Mouse (Mus musculus): ENCODE results near the gene Tbp.
A peak's percentile ranks its signal among the peaks of the same experiment; 100 is the strongest.

Gene Tbp

GRCm38 (mm10) chr17:15499656-15500394, at the start of gene Tbp, which contains the start of gene Psmb1:
Tbp (plus strand) TSS chr17:15499888.
Psmb1 (minus strand) TSS chr17:15499751.
- peak; percentile 98 to 99 for DNase-seq (ENCODE audit: inconsistent age in 2 of 2, low spot score in 1 of 2)

GRCm38 (mm10) chr17:15455203-15455602, 44.5 kb upstream of the Tbp start:
- DNase-seq (ENCODE audit: inconsistent age in 2 of 2, low spot score in 1 of 2) = no peak

DNA sequence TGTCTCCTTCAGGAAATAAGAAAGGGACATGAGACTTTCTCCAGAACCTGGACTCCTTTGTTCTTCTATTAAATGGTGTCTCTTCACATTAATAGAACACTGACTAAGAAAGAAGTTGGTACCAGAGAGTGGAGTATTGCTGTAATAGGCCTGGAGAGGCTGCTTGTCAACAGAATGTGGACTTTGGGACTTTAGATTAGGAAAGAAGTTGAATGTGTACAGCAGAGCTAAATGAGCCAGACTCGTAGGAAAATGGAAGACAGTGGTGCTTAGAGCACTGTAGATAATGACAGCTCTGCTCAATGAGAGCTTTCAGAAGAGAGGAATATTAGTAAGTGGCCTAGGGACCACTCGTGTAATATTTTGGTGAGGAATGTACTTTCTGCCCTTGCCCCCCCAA, 43.1 kb upstream of the Tbp start:
- DNase-seq (ENCODE audit: inconsistent age in 2 of 2, low spot score in 1 of 2) = no peak

DNA sequence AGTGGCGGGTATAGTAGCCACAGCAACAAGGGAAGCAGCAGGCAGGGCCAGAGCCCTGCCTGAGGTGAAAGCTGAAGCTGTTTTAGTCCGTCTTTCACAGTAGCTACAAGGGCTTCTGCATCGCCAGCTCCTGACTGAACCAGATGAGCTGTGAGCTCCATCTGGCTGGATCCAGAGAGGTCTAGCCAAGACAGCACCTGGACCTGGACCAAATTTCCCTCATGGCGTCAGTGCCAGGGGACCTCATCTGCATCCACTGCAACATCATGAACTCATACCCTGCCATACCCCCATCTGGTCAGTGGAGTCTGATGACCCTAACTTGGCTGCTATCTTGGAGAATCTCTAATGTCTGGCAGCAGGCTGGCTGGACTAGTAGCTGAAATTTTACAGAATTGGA, 39.9 kb upstream of the Tbp start:
- no peak for DNase-seq (ENCODE audit: inconsistent age in 2 of 2, low spot score in 1 of 2)

GRCm38 (mm10) chr17:15461921-15462495, 37.7 kb upstream of the Tbp start:
- no peak for DNase-seq (ENCODE audit: inconsistent age in 2 of 2, low spot score in 1 of 2)

DNA sequence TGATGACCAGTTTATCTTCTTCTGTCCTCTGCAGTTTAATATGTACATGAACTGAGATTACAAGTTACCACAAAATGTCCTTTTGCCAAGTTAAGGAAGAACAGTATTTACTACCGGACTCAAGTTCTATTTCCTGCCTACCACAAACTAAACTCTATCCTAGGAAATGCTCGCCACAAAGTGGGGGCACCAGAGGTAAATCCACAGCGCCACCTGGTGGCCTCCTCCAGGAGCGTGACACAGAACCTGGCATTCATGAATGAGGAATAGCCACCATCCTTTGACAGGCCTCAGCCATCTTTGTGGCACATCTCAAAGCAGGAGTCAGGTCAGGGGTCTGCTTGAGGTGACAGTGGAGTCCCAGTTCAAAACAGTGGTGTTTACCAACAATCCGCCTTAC, 32.0 kb upstream of the Tbp start:
- peak; percentile 55 to 84 for DNase-seq (ENCODE audit: inconsistent age in 2 of 2, low spot score in 1 of 2)

DNA sequence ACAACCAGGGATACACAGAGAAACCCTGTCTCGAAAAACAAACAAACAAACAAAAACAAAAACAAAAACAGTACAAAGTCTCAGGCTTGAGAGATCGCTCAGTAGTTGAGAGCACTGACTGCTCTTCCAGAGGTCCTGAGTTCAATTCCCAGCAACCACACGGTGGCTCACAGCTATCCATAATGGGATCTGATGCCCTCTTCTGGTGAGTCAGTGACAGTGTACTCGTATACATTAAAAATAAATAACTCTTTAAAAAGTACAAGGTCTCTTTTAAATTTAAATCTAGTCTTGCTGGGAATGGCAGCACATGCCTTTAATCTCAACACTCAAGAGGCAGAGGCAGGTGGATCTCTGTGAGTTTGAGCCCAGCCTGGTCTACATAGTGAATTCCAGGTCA, 27.0 kb upstream of the Tbp start:
- no peak for DNase-seq (ENCODE audit: inconsistent age in 2 of 2, low spot score in 1 of 2)

DNA sequence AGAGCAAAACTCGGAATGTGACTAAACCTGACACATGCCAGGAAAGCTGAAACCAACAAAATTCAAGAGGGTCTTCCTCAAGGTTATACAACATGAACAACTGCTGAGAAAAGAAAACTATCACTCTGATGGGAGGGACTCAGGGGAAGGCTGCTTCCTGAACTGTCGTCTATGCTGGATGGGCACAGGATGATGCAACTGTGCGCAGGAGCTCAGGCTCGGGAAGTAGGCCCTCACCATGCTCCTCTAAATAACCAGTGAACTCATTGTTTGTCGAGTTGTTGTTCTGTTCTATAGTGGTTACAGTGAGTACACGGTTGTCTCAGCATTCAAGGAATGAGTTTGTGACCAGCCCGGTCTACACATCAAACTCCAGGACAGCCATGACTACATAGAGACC, 9.1 kb upstream of the Tbp start:
- no peak for DNase-seq (ENCODE audit: inconsistent age in 2 of 2, low spot score in 1 of 2)

DNA sequence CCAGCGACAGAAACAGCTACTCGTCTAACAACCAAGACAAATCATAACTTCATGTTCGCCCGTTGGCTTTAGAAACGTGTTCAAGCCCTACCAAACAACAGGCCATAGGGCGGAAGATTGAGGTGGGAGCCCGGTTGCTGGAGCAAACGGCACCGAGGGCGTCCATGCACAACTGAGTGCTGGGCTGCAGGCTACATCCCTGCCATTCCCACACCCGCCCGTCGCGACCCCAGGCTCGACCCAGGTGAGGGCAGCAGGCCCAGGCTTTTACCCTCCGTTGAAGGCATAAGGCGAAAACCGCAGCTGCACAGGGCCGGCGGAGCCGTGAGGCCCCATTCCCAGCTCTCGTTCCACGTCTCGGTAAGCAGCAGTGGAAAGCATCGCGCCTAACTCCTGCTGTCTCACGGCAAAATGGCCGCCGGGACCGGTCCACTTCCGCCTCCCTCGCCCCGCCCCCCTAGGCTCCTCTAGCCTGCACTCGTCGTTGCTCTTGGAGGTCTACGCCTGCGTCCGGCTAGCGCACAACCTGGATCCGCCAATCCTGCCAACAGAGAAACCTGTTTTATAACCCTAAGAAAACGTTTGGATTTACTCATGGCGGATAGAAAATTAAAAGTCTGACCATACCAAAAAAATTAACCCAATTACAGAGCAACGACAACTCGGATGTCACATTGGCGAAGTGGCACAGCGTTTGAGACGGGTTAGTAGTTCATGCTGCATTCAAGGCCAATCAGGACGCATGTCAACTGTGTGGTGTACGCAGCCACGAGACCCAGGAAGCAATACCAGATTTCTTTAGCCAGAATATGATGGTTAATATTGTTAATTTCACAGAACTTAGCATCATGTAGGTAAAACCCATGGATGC, 1.6 kb upstream of the Tbp start:
- peak; percentile 95 to 98 for DNase-seq (ENCODE audit: inconsistent age in 2 of 2, low spot score in 1 of 2)

GRCm38 (mm10) chr17:15498753-15499113, 955 bp upstream of the Tbp start:
- DNase-seq (ENCODE audit: inconsistent age in 2 of 2, low spot score in 1 of 2) = peak in 1 of 2 experiments; percentile 16

DNA sequence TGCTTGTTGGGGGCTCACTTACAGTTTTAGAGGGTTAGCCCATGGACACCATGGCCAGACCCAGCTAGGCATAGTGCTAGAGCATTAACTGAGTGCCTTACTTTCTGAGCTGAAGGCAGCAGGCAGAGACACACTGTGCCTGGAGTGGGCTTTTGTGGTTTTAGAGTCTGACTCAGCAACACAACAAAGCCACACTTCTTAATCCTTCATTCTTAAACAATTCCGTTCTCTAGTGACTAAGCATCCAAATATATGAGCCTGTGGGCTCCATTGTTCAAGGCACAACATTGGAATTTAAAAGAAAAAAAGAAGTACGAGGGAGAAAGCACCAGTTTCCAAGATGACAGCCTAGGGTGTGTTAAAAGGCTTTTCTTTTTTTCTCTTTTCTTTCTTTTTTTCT, 11.0 kb downstream of the Tbp start:
- DNase-seq (ENCODE audit: inconsistent age in 2 of 2, low spot score in 1 of 2) = no peak

GRCm38 (mm10) chr17:15517776-15518175, 18.1 kb downstream of the Tbp start:
- DNase-seq (ENCODE audit: inconsistent age in 2 of 2, low spot score in 1 of 2) = no peak

DNA sequence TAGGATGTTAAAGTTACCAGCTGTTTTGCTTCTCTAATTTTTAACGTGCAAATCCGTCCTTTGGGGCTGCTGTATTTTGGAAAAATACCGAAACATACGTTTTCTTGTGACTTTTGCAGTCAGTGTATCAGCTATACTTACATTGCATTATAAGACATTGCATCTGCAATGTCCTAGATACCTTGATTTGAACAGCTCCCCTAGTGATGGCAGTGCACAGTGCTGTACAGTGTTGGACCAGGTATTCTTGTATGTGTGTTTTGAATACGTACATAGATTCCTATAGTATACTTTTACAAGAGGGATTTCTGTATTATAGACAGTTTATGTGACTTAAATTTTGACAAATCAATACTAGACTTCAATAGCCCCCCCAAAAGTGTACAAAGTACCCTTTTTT, 18.5 kb downstream of the Tbp start:
- no peak for DNase-seq (ENCODE audit: inconsistent age in 2 of 2, low spot score in 1 of 2)

GRCm38 (mm10) chr17:15518766-15519165, 19.1 kb downstream of the Tbp start:
- no peak for DNase-seq (ENCODE audit: inconsistent age in 2 of 2, low spot score in 1 of 2)

GRCm38 (mm10) chr17:15526304-15526703, 26.6 kb downstream of the Tbp start:
- peak; percentile 15 to 47 for DNase-seq (ENCODE audit: inconsistent age in 2 of 2, low spot score in 1 of 2)

DNA sequence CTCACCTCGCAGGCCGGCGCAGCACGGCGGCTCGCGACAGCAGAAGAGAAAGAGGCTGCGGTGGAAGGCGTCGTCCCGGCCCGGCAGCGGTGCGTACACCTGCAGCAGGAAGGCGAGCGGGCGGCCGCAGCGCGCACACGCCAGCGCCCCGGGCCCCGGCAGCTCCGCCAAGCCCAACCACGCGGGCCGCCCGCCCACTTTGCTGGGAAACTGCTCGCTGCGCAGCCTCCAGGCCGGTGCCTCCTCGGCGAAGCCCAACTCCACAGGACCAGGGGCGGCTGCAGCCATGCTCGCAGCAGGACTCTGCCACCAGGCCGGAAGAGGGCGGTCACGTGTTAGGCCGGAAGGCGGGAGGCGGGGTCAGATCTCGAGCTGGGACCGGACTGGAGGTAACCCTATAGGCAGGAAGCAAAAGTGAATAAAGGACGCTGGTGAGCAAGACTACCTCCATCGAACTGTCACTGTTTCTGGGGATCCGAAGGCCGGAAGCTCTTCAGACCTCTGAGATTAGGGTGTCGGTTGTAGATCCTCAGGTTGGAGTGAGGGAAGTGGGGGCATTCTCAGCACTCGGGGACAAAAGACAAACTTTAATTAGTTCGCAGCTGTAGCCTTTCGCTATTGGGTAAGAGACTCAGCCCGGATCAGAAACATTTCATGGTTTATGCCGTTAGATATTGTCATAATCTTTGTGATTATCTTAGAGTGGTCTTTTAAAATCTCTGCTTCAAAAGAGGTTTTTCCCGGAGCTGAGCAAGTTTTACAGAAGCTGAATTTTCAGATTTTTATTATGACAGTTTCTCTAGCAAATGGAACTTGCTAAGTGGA, 27.5 kb downstream of the Tbp start, which contains the start of gene Pdcd2:
Gene Pdcd2 (minus strand): TSS at position 316 of the 825 bp plus-strand sequence.
- DNase-seq (ENCODE audit: inconsistent age in 2 of 2, low spot score in 1 of 2) = peak; percentile 97 to 98

DNA sequence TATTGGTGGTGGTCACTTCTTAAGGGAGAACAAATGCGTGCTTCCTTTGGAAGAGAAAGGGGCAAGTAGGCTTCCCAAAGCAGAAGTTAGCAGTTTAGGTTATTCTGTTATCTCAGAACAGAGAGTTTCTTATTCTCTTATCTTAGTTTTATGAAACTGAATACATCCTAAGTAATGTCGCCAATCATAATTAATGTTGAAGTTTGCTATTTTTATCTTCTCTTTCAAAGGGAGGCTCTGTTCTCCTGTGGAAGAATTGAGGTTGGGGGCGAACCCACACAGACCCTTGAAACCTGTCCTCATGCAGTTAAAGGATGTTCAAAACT, 28.1 kb downstream of the Tbp start:
- no peak for DNase-seq (ENCODE audit: inconsistent age in 2 of 2, low spot score in 1 of 2)

DNA sequence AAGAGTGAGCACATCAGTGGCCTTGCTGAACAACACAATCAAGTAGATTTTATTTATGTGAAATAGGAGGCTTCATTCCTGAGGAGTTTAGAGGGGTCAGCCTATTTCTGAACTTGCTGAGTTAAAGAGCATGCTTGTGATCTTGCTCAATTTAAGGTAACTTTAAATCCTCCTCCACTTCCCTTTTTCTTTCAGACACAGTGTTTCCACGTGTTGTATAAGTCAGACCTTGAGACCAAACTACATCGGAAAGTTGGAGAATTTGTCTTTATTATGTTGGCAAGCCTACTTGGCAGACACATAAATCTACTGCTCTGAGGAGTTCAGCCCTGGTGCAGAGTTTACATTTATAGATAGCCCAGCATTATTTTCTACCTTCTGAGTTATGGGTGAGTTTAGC, 29.2 kb downstream of the Tbp start:
- DNase-seq (ENCODE audit: inconsistent age in 2 of 2, low spot score in 1 of 2) = no peak

DNA sequence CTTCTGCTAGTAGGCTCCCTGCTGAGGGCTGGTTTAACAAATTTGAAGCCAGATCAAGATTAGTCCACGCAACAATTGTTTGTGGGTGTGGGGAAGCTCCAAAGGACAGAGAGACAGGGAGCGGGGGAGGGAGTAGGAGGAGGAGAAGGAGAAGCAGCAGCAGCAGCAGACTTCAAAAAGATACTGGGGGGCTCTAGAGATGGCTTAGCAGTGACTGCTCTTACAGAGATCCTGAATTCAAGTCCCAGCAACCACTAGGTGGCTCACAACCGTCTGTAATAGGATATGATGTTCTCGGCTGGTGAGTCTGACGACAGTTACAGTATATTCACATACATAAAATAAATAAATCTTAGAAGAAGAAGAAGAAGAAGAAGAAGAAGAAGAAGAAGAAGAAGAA, 30.5 kb downstream of the Tbp start:
- peak; percentile 30 to 61 for DNase-seq (ENCODE audit: inconsistent age in 2 of 2, low spot score in 1 of 2)

GRCm38 (mm10) chr17:15535162-15535800, 35.6 kb downstream of the Tbp start:
- DNase-seq (ENCODE audit: inconsistent age in 2 of 2, low spot score in 1 of 2) = peak in 1 of 2 experiments; percentile 72

- DNase-seq (ENCODE audit: inconsistent age in 2 of 2, low spot score in 1 of 2) = no peak
These were observed 36.3 kb downstream of the Tbp start for GRCm38 (mm10) chr17:15535943-15536342.
